Mouse (Mus musculus) ES-E14 (cell line): ENCODE results near the gene Extl1.
A peak's percentile ranks its signal among the peaks of the same experiment; 100 is the strongest.

ENCODE experiments used
- CHD2 ChIP-seq: IDR thresholded peaks from 2 replicates; pipeline ENCODE4 v1.6.1; 2014; ENCODE audit warnings: mild to moderate bottlenecking, low read depth, low read length, inconsistent platforms
- HCFC1 ChIP-seq: IDR thresholded peaks from 2 replicates; pipeline ENCODE4 v1.6.1; 2012; ENCODE audit warnings: low read length, inconsistent platforms, borderline replicate concordance; ENCODE audit not compliant: insufficient read depth
- MAFK ChIP-seq: IDR thresholded peaks from 2 replicates; pipeline ENCODE4 v1.6.1; 2014; ENCODE audit warnings: mild to moderate bottlenecking, low read depth, low read length, inconsistent platforms; ENCODE audit not compliant: insufficient read depth
- ZC3H11A ChIP-seq: IDR thresholded peaks from 2 replicates; pipeline ENCODE4 v1.6.1; 2012; ENCODE audit warnings: low read depth, mild to moderate bottlenecking, inconsistent platforms, low read length, borderline replicate concordance
- ZNF384 ChIP-seq: IDR thresholded peaks from 2 replicates; pipeline ENCODE4 v1.6.1; 2012; ENCODE audit warnings: low read depth, low read length, inconsistent platforms

DNA sequence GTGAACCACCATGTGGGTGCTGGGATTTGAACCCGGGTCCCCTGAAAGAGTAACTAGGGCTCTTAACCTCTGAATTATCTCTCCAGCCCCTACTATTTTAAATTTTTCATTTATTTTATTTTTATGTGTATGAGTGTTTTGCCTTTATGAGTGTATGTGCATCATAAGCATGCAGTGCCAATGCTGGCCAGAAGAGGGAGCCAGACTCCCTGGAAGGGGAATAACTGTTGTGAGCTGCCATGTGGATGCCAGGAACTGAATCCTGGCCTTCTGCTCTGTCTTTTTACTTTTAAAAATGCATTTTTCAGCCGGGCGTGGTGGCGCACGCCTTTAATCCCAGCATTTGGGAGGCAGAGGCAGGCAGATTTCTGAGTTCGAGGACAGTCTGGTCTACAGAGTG, 70.7 kb downstream of the Extl1 start:
- TF ChIP-seq ZNF384 (0 out of 2 replicates have a peak, but pooled peaks have one; percentile 24), CHD2 (no peak), MAFK (no peak), ZC3H11A (peak; percentile 36; the same call in 1 of the 2 replicates), HCFC1 (no peak)
